Mouse (Mus musculus) heart, postnatal 10 days (tissue): ENCODE results near the gene Sh3pxd2a. TPM values are rescaled to one million over a fixed set of nuclear protein-coding genes. Genes with fewer than 3 reads are reported as not detected.

Source experiments
- DNase-seq, 2 experiments: peaks; one replicate each; pipeline ENCODE4 v3.0.0; 2021
- intact Hi-C: fragments of 180-260 bp; cut with DNase I; formaldehyde crosslinking; loops from one replicate; pipeline ENCODE4 v1.15.1; 2025
- total RNA-seq, 2 experiments: library from RNA; stranded (reverse); gene quantifications; 2 replicates each; pipeline ENCODE4 v1.2.3; 2021

The Sh3pxd2a gene
- total RNA-seq = 10 to 100 TPM; 87.9 to 93.7 TPM

GRCm38 (mm10) chr19:47464304-47465241 is at the start of gene Sh3pxd2a:
Sh3pxd2a (minus strand) TSS chr19:47464401.
- intact Hi-C loops = loop anchor here (1.0 to 10.0 kb wide), 4 partner anchors 38 to 190 kb away; no protein-coding TSS in a partner anchor
- DNase-seq = peak; percentile 77 to 79

- intact Hi-C loops = no loop called here
- peak; percentile 69 to 72 for DNase-seq
These were observed 49.4 kb upstream of the Sh3pxd2a start for GRCm38 (mm10) chr19:47513618-47513897.

GRCm38 (mm10) chr19:47512794-47513617 is 48.8 kb upstream of the Sh3pxd2a start:
- DNase-seq = peak in 1 of 2 experiments; percentile 46
- intact Hi-C loops = no loop called here

GRCm38 (mm10) chr19:47511958-47512357 is 47.8 kb upstream of the Sh3pxd2a start:
- intact Hi-C loops = no loop called here
- DNase-seq = no peak

GRCm38 (mm10) chr19:47511294-47511675 is 47.1 kb upstream of the Sh3pxd2a start:
- DNase-seq = no peak
- intact Hi-C loops = no loop called here

- peak; percentile 54 to 58 for DNase-seq
- intact Hi-C loops = no loop called here
These were observed 46.5 kb upstream of the Sh3pxd2a start for GRCm38 (mm10) chr19:47510473-47511293.

- intact Hi-C loops = no loop called here
- no peak for DNase-seq
These were observed 45.9 kb upstream of the Sh3pxd2a start for GRCm38 (mm10) chr19:47510135-47510472.

GRCm38 (mm10) chr19:47508771-47509281 is 44.6 kb upstream of the Sh3pxd2a start:
- DNase-seq = no peak
- intact Hi-C loops = loop anchor here (2.0 to 5.0 kb wide), 2 partner anchors 223 to 286 kb away; partner anchors contain the start of gene Sfr1

- intact Hi-C loops = loop anchor here (2.0 to 5.0 kb wide), 2 partner anchors 224 to 287 kb away; partner anchors contain the start of gene Sfr1
- no peak for DNase-seq
These were observed 44.0 kb upstream of the Sh3pxd2a start for GRCm38 (mm10) chr19:47508191-47508590.

- intact Hi-C loops = loop anchor here (1.0 to 5.0 kb wide), 5 partner anchors 73 to 314 kb away; partner anchors contain the start of gene Sfr1
- DNase-seq = peak; percentile 79 to 87
These were observed 43.2 kb upstream of the Sh3pxd2a start for GRCm38 (mm10) chr19:47507128-47508121.

- intact Hi-C loops = loop anchor here (2.0 kb wide), 1 partner anchor 39 kb away; the partner anchor contains the start of gene Sh3pxd2a
- DNase-seq = peak; percentile 53 to 70
These were observed 39.4 kb upstream of the Sh3pxd2a start for GRCm38 (mm10) chr19:47503625-47504024.

GRCm38 (mm10) chr19:47502563-47502962 is 38.4 kb upstream of the Sh3pxd2a start:
- intact Hi-C loops = loop anchor here (1.0 to 2.0 kb wide), 2 partner anchors 38 to 146 kb away; partner anchors contain the start of gene Sh3pxd2a
- DNase-seq = no peak

GRCm38 (mm10) chr19:47500389-47501011 is 36.3 kb upstream of the Sh3pxd2a start:
- intact Hi-C loops = no loop called here
- no peak for DNase-seq

GRCm38 (mm10) chr19:47499841-47500240 is 35.6 kb upstream of the Sh3pxd2a start:
- DNase-seq = no peak
- intact Hi-C loops = no loop called here

- no peak for DNase-seq
- intact Hi-C loops = no loop called here
These were observed 34.7 kb upstream of the Sh3pxd2a start for GRCm38 (mm10) chr19:47498942-47499341.

GRCm38 (mm10) chr19:47497736-47498135 is 33.5 kb upstream of the Sh3pxd2a start:
- no peak for DNase-seq
- intact Hi-C loops = no loop called here

- intact Hi-C loops = no loop called here
- no peak for DNase-seq
These were observed 33.1 kb upstream of the Sh3pxd2a start for GRCm38 (mm10) chr19:47497313-47497712.
